Mouse (Mus musculus) cerebellum, adult 2 months (tissue): Measurements from ENCODE around the gene Drd5. TPM values are rescaled to one million over a fixed set of nuclear protein-coding genes. Genes with fewer than 3 reads are reported as not detected.
A peak's percentile ranks its signal among the peaks of the same experiment; 100 is the strongest.

Source experiments
- DNase-seq, 2 experiments: peaks; one replicate each; pipeline ENCODE4 v3.0.0; 2021
- H3K27ac ChIP-seq: fragments of 200-500 bp; 2 replicates; pipeline ENCODE4 v1.5.1; 2012; ENCODE audit warnings: low read length, control low read depth, inconsistent platforms; ENCODE audit not compliant: insufficient read depth
- H3K27me3 ChIP-seq: fragments of 200-500 bp; 2 replicates; pipeline ENCODE4 v1.6.1; 2012; ENCODE audit warnings: inconsistent platforms, mild to moderate bottlenecking, low read length, moderate library complexity; ENCODE audit not compliant: control insufficient read depth, insufficient read depth
- H3K4me1 ChIP-seq: fragments of 200-500 bp; 2 replicates; pipeline ENCODE4 v1.6.1; 2011; ENCODE audit warnings: low read length; ENCODE audit not compliant: control insufficient read depth, insufficient read depth
- H3K4me3 ChIP-seq: fragments of 200-500 bp; replicated peaks from 2 replicates; pipeline ENCODE3; 2011; ENCODE audit warnings: mild to moderate bottlenecking, low read depth, low read length, control low read depth; ENCODE audit not compliant: insufficient read depth
- CTCF ChIP-seq: fragments of 200-500 bp; IDR thresholded peaks from 2 replicates; pipeline ENCODE4 v1.5.1; 2011; ENCODE audit warnings: low read depth, mild to moderate bottlenecking, control low read depth, low read length, moderate library complexity, borderline replicate concordance; ENCODE audit not compliant: insufficient read depth
- POLR2A ChIP-seq: fragments of 200-500 bp; IDR thresholded peaks from 2 replicates; pipeline ENCODE4 v1.6.1; 2011; ENCODE audit warnings: low read length, control low read depth, borderline replicate concordance; ENCODE audit not compliant: insufficient read depth
- WGBS: fragments of 180-500 bp; shearing (Covaris S2); methylation state at CpG from one replicate; pipeline ENCODE4 v1.1.7; 2018; 5-methylcytosine and 5-hydroxymethylcytosine counted together
- polyA plus RNA-seq: library from polyadenylated mRNA; depleted of rRNA; stranded (reverse); fragments of >200 nt; gene quantifications from 2 replicates; pipeline ENCODE4 v1.2.3, GENCODE M21; 2012

Gene Drd5
- polyA plus RNA-seq, 1 experiment = 1.7 TPM

DNA sequence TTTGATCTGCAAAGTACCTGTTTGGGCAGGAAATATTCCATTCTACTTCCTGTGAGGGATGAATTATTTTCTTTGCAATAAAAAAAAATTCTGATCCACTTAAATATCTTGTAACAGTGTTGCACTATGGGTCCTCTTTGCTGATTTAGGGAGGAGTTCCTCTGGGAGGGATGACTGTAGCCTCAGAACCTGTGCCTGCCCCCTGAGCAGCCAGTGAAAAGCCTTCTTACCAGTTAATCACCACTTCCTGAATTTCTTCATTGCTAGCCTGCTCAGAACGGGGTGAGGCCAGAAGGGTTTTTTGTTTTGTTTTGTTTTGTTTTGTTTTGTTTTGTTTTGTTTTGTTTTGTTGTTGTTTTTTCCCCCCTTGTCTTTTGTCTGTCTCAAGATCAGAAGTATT is 39.1 kb upstream of the Drd5 start:
- WGBS = 51% methylated on average over 1 of the region's 1 CpGs
- no peak for TF ChIP-seq POLR2A
- DNase-seq = no peak
- H3K27me3 ChIP-seq = peaks cover 4% of the 10 kb centered on the region; the same call in 1 of the 2 replicates
- H3K27ac ChIP-seq = no peak overlapping the region
- no peaks in the 10 kb centered on the region for H3K4me1 ChIP-seq
- no peak overlapping the region for H3K4me3 ChIP-seq

DNA sequence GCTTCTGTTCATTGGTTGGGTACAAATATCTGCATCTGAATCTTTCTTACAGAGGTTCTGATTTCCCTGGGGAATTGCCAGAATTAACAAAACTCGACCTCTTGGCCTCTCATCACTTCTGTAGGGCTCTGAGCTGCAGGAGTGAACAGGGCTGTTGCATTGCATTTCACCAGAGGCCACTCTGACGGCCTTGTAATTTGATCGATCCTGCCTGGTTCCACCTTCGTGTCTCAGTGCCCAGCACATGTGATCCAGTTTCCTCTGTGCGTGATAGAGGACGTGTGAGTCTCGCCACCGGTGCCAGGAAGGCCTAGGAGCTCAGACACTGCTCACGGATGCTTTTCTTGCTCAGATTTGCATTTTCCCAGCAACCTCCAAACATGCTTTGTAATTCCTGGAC is 33.4 kb upstream of the Drd5 start:
- WGBS = 71% methylated on average over 9 of the region's 9 CpGs
- H3K4me3 ChIP-seq = no peak overlapping the region

DNA sequence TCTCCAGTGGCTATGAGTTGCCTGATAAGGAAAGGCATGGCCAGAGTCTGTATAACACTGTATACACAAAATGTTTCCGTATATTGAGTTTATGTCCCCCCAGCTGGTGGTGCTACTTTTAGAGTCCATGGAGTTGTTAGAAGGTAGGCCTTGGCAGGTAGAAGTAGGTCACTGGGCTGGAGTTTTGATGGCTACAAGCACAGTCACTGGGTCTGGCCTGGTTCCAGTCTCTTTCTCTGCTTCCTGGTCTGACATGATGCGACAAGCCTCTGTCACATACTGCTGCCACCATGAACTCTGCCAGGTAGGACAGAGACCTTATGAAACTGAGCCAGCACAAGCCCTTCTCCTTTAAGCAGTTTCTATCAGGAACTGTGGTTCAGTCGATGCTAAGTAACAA is 30.7 kb upstream of the Drd5 start:
- no peaks in the 10 kb centered on the region for H3K4me1 ChIP-seq
- no peaks in the 10 kb centered on the region for H3K27me3 ChIP-seq
- no peak overlapping the region for H3K27ac ChIP-seq
- DNase-seq = no peak
- 51% methylated on average over 3 of the region's 3 CpGs for WGBS
- TF ChIP-seq POLR2A (no peak), CTCF (no peak)
- H3K4me3 ChIP-seq = no peak overlapping the region

More for the DNA sequence above, 33.4 kb upstream of the Drd5 start:
- no peak overlapping the region for H3K27ac ChIP-seq
- TF ChIP-seq CTCF = no peak
- no peak for TF ChIP-seq POLR2A
- no peaks in the 10 kb centered on the region for H3K4me1 ChIP-seq
- no peaks in the 10 kb centered on the region for H3K27me3 ChIP-seq
- DNase-seq = no peak

DNA sequence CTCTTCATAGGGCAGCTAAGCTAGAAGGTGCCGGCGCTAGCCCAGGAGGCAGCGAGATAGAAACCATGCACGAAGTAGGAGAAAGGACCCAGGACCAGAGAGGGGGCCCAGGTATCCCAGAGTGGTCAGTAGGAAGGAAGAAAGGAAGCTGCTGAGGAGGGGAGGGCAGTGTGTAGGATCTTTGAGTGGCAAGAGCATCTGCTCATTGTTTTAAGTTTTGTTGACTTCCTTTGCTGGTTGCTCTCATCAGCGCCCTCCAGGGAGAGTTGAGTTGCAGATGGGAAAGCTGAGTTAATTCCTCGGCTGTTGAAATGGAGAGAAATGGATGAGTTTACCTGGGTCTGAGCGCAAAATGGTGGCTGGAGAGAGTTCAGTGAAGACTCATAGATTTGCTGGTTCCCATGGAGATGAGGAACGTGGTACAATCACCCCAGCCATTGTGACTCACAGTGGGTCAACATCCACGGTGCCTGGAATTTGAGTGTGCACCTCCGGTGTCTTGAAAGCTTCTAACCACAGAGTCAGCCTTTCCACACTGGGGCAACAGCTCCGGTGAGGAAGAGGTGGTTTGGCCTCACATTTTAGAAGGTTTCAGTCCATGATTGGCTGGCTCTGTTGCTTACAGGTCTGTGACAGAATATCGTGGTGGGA is 17.3 kb upstream of the Drd5 start:
- DNase-seq = no peak
- Histone ChIP-seq H3K4me3 (no peak overlapping the region), H3K27ac (no peak overlapping the region), H3K27me3 (no peaks in the 10 kb centered on the region), H3K4me1 (no peaks in the 10 kb centered on the region)
- TF ChIP-seq POLR2A = no peak
- TF ChIP-seq CTCF = no peak
- 81% methylated on average over 12 of the region's 12 CpGs for WGBS

DNA sequence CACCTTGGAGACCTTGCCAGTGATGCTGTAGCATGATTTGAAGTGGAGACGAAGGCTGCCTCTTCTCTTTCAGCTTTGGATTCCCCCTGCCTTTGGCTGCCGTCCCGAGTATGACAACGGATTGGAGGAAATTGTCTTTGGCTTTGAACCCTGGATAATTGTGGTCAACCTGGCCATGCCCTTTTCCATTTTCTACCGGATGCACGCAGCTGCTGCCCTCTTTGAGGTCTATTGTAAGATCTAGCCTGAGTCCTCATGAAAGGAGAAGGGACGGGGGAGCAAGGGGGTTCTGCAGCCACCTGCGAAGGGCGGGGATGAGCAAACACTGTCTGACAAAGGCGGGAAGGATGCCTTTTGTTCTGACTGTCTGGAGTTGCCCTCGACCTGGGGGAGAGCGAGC is 16.5 kb upstream of the Drd5 start:
- no peak for DNase-seq
- H3K4me1 ChIP-seq = no peaks in the 10 kb centered on the region
- no peak overlapping the region for H3K4me3 ChIP-seq
- H3K27ac ChIP-seq = no peak overlapping the region
- no peak for TF ChIP-seq CTCF
- TF ChIP-seq POLR2A = no peak
- no peaks in the 10 kb centered on the region for H3K27me3 ChIP-seq
- WGBS = 16% methylated on average over 12 of the region's 12 CpGs

DNA sequence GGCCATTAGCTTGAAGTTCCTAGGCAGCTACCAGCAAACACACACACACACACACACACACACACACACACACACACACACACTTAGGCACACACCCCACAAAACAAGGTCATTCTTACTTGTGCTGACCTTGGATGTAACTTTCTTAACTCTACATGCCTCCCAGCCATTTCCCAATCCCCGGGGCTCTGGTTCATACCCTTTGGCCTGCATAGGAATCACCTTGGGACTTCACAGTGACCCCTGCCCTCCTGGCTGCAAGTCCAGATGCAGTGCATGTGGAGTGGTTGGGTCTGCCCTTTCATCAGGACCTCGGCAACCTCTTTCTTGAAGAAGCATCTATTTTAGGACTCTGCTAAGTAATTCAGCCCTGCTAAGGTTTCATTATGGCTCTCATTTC is 13.9 kb upstream of the Drd5 start:
- DNase-seq = no peak
- no peak for TF ChIP-seq CTCF
- no peak for TF ChIP-seq POLR2A
- H3K4me1 ChIP-seq = no peaks in the 10 kb centered on the region
- WGBS = 79% methylated on average over 2 of the region's 2 CpGs
- no peaks in the 10 kb centered on the region for H3K27me3 ChIP-seq
- no peak overlapping the region for H3K4me3 ChIP-seq
- no peak overlapping the region for H3K27ac ChIP-seq

DNA sequence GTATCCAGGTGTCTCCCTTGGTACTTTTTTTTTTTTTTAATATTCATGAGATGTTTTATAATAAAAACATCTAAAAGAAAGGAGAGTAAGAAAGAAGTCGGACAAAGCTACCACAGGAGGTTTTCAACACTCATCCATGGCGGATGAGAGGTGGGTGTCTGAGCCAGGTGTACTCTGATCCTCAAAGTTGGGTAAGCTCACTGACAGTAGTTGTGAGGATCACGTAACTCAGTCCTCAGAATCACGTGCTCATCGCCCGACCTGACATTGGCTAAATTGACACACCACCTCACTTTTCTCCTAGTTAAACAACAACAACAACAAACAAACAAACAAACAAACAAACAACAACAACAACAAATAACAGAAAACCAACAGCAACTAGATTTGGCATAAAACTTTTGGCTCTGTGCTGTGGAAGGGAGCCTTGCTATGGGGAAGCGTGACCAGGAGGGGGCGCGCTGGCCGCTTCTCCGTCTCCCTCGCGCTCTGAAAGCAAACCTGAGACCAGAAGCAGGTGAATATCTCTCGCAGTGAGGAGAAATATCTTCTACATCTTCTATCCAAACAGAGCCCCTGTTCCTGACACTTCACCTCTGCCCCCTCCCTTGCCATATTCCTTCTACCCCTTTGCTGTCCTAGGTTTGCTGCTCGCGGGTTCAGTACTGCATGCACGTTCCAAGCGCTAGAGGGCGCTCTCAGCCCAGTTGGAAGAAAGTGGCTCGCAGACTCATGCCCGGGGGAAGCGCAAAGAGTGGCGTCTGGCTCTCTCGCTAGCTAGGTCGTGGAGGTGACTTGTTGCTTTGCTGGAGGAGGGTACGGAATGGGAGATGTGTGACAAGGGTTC is 11.7 kb upstream of the Drd5 start:
- no peak overlapping the region for H3K27ac ChIP-seq
- H3K27me3 ChIP-seq = no peaks in the 10 kb centered on the region
- no peaks in the 10 kb centered on the region for H3K4me1 ChIP-seq
- peak; percentile 85 to 94 for DNase-seq
- 9% methylated on average over 26 of the region's 26 CpGs for WGBS
- peak overlapping the region; percentile 56 for H3K4me3 ChIP-seq
- TF ChIP-seq POLR2A (no peak), CTCF (peak; percentile 87)

DNA sequence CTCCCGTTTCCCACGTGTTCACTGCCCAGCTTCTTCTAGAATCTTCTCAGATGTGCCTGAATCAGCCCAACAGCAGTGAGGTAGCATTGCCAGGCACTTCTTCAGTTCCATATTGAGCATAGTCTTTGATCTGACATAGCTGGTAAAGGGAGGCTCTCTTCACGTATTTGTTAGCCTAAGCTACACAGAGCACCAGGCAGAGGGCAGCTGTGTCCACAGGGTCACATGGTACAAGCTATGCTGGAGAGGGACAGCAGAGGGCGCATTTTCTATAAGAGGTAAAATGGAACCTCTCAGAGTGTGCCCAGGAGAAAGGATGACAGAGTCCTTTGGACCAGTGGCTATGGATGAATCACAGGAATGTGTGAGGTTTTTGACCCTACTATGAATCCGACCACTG is 10.3 kb upstream of the Drd5 start:
- Histone ChIP-seq H3K27me3 (no peaks in the 10 kb centered on the region), H3K27ac (no peak overlapping the region), H3K4me3 (no peak overlapping the region), H3K4me1 (no peaks in the 10 kb centered on the region)
- TF ChIP-seq POLR2A (no peak), CTCF (peak; percentile 46; the same call in 1 of the 2 replicates)
- 57% methylated on average over 5 of the region's 5 CpGs for WGBS
- DNase-seq = peak; percentile 41 to 55
